Mouse (Mus musculus) right cerebral cortex, postnatal 36 days (tissue): ENCODE results near the gene Ruvbl2.

Source experiments
- DNase-seq, 2 experiments: peaks; one replicate each; pipeline ENCODE4 v3.0.0; 2022; ENCODE audit warnings: low spot score in 2 of 2, mixed read lengths in 1 of 2

The Ruvbl2 gene

GRCm38 (mm10) chr7:45461326-45461725 lies 23.4 kb upstream of the Ruvbl2 start:
- no peak for DNase-seq

- DNase-seq: no peak
These were observed 23.0 kb upstream of the Ruvbl2 start for GRCm38 (mm10) chr7:45460860-45461314.

GRCm38 (mm10) chr7:45460377-45460776 lies 22.5 kb upstream of the Ruvbl2 start:
- no peak for DNase-seq

GRCm38 (mm10) chr7:45459564-45460140 lies 21.8 kb upstream of the Ruvbl2 start, which contains the start of gene Ftl1:
Ftl1 (minus strand) TSS chr7:45459884.
- peak; percentile 97 for DNase-seq

GRCm38 (mm10) chr7:45458748-45459563 lies 21.1 kb upstream of the Ruvbl2 start:
- DNase-seq: peak; percentile 53 to 69

- no peak for DNase-seq
These were observed 19.5 kb upstream of the Ruvbl2 start for GRCm38 (mm10) chr7:45457204-45458060.

GRCm38 (mm10) chr7:45456721-45457203 lies 18.9 kb upstream of the Ruvbl2 start:
- no peak for DNase-seq

- DNase-seq: no peak
These were observed 18.2 kb upstream of the Ruvbl2 start for GRCm38 (mm10) chr7:45455932-45456696.

GRCm38 (mm10) chr7:45454971-45455370 lies 17.1 kb upstream of the Ruvbl2 start:
- DNase-seq: no peak

GRCm38 (mm10) chr7:45451344-45451982 lies 13.6 kb upstream of the Ruvbl2 start:
- DNase-seq: peak; percentile 74 to 80

GRCm38 (mm10) chr7:45449974-45450373 lies 12.1 kb upstream of the Ruvbl2 start:
- DNase-seq: no peak

- DNase-seq: no peak
These were observed 9.6 kb upstream of the Ruvbl2 start for GRCm38 (mm10) chr7:45447325-45447990.

- DNase-seq: no peak
These were observed 8.7 kb upstream of the Ruvbl2 start for GRCm38 (mm10) chr7:45446589-45446988.

GRCm38 (mm10) chr7:45443526-45444420 lies 5.9 kb upstream of the Ruvbl2 start:
- no peak for DNase-seq

- DNase-seq: no peak
These were observed 850 bp downstream of the Ruvbl2 start for GRCm38 (mm10) chr7:45437046-45437445.

GRCm38 (mm10) chr7:45436444-45436843 lies 1.5 kb downstream of the Ruvbl2 start:
- no peak for DNase-seq

- no peak for DNase-seq
These were observed 2.9 kb downstream of the Ruvbl2 start for GRCm38 (mm10) chr7:45435038-45435437.

GRCm38 (mm10) chr7:45434203-45435015 lies 3.5 kb downstream of the Ruvbl2 start, which contains the start of gene Gys1:
Gys1 (plus strand) TSS chr7:45434844.
- peak; percentile 100 for DNase-seq
